Mouse (Mus musculus): ENCODE measurements around the gene Snx15.

Snx15 gene

DNA sequence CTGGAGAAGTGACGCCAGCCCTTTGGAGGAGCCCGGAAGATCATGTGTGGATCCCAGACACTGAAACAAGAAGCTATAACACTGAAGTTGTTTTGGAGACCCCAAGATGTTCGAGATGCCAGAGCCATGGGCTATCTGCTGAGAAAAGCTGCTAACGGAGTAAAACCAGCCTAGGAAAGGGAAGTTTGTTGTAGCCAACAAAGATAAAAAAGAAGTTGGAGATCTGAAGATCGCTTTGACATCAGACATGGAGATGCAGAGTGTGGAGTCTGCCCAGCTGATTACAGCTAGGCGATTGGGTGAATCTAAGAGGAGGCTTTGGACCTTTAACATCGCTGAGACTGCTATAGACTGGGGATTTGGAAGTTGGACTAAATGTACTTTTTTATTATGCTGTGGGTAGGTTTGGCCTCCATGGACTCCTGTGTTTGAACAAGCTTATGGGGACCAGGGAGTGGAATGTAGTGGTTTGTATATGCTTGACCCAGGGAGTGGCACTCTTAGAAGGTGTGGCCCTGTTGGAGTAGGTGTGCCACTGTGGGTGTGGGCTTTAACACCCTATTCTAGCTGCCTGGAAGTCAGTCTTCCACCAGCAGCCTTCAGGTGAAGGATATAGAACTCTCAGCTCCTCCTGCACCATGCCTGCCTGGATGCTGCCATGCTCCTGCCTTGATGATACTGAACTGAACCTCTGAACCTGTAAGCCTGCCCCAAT lies 2.5 kb upstream of the Snx15 start:
- POLR2A ChIA-PET: interaction anchor here (0.6 to 3.1 kb wide), 15 partner anchors 10 to 533 kb away, joined by 3 to 29 read pairs (median 4); partner anchors contain the start of genes Arl2 (in 3 of the 4), Batf2 (in 3 of the 4), Fau (in 2 of the 4) and Mrpl49 (in 2 of the 4)
- CTCF ChIA-PET: interaction anchor here in 1 of 4 experiments (1.1 to 1.7 kb wide), 2 partner anchors 11 to 167 kb away, joined by 4 to 5 read pairs; partner anchors contain the start of genes Arl2 and Pola2

- CTCF ChIA-PET: interaction anchor here (0.5 to 2.6 kb wide), 36 partner anchors 8 to 402 kb away, joined by 3 to 23 read pairs (median 4); partner anchors contain the start of genes Arl2 (in 3 of the 4), Batf2 (in 3 of the 4), Pola2 (in 2 of the 4) and Sac3d1 (in 2 of the 4)
- POLR2A ChIA-PET: interaction anchor here (0.5 to 3.0 kb wide), 111 partner anchors 8 to 664 kb away, joined by 3 to 44 read pairs (median 5); partner anchors contain the start of genes Cdca5 (in 4 of the 4), Zfpl1 (in 4 of the 4), Arl2 (in 3 of the 4) and Pola2 (in 3 of the 4)
Observed at GRCm38 (mm10) chr19:6126789-6127580, 1.1 kb downstream of the Snx15 start.

DNA sequence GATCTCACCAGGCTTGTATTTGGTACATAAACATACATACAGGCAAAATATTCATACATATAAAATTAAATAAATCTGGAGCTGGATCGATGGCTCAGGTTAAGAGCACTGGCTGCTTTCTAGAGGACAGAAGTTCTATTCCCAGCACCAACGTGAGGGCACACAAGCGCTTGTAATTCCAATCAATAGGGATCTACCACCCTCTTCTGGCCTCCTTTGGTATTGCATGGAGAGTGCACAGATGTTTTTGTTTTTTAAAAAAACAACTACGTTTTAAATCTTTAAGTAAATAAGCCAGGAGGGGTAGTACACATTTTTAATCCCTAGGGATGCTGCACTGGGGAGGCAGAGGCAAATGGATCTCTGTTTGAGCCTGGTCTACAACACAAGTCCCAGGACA lies 1.8 kb downstream of the Snx15 start:
- CTCF ChIA-PET: interaction anchor here in 2 of 4 experiments (1.4 to 2.6 kb wide), 2 partner anchors 34 to 108 kb away, joined by 3 to 9 read pairs; no protein-coding TSS in a partner anchor

GRCm38 (mm10) chr19:6124898-6125297 lies 3.2 kb downstream of the Snx15 start:
- CTCF ChIA-PET: interaction anchor here in 2 of 4 experiments (0.6 to 1.4 kb wide), 5 partner anchors 33 to 338 kb away, joined by 3 to 5 read pairs (median 4); no protein-coding TSS in a partner anchor
- POLR2A ChIA-PET: interaction anchor here (0.5 to 11.3 kb wide), 12 partner anchors 28 to 725 kb away, joined by 3 to 135 read pairs (median 3); partner anchors contain the start of genes Cdca5 (in 2 of the 4) and Zfpl1 (in 2 of the 4)

More for the DNA sequence above, 1.8 kb downstream of the Snx15 start:
- POLR2A ChIA-PET: interaction anchor here in 2 of 4 experiments (1.7 to 3.0 kb wide), 7 partner anchors 41 to 338 kb away, joined by 6 to 23 read pairs (median 14); partner anchors contain the start of genes Capn1 (in 1 of the 2), Cdca5 (in 1 of the 2) and Zfpl1 (in 1 of the 2)

DNA sequence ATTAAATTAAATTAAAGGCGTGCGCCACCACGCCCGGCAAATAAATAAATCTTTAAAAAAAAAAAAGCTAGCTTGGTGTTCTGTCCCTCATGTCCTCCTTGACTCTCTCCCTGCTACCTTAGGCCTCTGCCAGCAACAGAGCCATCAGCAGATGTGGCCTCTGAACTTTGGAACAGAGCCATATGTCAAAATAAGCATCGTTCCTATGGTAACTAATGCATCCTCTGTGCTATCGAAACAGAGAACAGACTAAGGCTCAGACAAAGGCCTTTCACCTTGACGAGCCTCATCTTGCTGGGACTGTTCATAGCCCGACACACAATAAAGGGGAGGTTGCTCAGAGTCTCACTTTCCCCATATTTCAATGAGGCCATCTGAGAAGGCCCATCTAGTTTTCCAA lies 4.8 kb downstream of the Snx15 start:
- CTCF ChIA-PET: interaction anchor here in 2 of 4 experiments (0.5 to 1.3 kb wide), 4 partner anchors 105 to 336 kb away, joined by 3 to 6 read pairs (median 4); partner anchors contain the start of gene Pola2 (in 2 of the 2)
- POLR2A ChIA-PET: interaction anchor here in 2 of 4 experiments (0.6 to 11.3 kb wide), 13 partner anchors 13 to 336 kb away, joined by 3 to 135 read pairs (median 4); partner anchors contain the start of genes Cdca5 (in 2 of the 2), Tm7sf2 (in 2 of the 2), Zfpl1 (in 2 of the 2) and Arl2 (in 1 of the 2)

DNA sequence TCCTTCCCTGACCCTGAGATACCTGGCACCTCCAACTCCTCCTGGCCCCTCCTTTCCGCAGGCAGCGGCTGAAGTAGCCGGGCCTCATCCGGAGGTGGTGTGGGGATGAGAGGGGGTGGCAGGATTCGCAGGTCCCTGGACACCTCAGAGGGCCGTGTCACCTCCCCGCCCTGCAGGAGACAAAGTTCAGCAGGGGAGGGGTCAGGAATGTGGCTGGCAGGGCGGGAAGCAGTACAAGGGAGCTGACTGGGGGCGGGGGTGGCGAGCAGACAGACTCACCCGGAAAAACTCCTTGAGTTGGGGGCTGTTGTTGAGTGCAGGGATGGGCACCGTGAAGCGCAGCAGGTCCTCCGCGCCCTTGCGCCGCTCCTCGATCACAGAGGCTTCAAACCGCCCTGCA lies 6.3 kb downstream of the Snx15 start:
- ChIA-PET CTCF (interaction anchor here in 3 of 4 experiments (0.6 to 3.1 kb wide), 6 partner anchors 18 to 104 kb away, joined by 3 to 8 read pairs (median 3); partner anchors contain the start of gene Tm7sf2 (in 1 of the 3)), POLR2A (interaction anchor here in 3 of 4 experiments (0.6 to 11.3 kb wide), 31 partner anchors 17 to 1606 kb away, joined by 3 to 135 read pairs (median 4); partner anchors contain the start of genes Capn1 (in 2 of the 3), Cdca5 (in 2 of the 3), Mrpl49 (in 2 of the 3) and Tm7sf2 (in 2 of the 3))

DNA sequence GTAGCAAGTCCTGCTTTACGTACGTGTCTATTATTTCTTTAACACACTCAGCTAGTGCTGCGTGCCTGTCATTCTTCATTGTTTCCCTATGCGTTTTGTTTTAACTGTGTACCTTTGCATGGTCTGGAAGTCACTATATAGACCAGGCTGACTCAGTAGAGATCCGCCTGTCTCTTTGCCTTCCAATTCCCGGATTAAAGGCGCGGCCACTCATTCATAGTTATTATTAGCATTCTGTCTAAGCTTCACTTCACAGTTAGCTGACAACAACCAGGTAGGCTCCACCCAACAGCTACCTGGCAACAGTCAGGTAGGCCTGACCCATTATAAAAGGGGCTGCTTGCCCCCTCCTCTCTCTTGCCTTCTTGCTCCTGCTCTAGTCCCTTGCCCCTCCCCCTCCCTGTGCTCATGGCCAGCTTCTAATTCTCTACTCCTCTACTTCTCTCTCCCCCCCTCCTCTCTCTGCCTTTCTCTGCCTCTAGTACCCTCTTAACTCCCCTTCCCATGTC lies 9.4 kb downstream of the Snx15 start:
- CTCF ChIA-PET: interaction anchor here in 3 of 4 experiments (0.5 to 1.8 kb wide), 15 partner anchors 9 to 332 kb away, joined by 3 to 8 read pairs (median 4); partner anchors contain the start of genes Snx15 (in 2 of the 3), Arl2 (in 1 of the 3), Atg2a (in 1 of the 3) and Capn1 (in 1 of the 3)

GRCm38 (mm10) chr19:6117986-6118676 lies 10.0 kb downstream of the Snx15 start, which contains the start of gene Sac3d1:
Sac3d1 (minus strand) TSS chr19:6118650.
- ChIA-PET CTCF (interaction anchor here in 3 of 4 experiments (0.5 to 1.8 kb wide), 16 partner anchors 9 to 331 kb away, joined by 3 to 8 read pairs (median 4); partner anchors contain the start of genes Snx15 (in 2 of the 3), Arl2 (in 1 of the 3), Atg2a (in 1 of the 3) and Capn1 (in 1 of the 3)), POLR2A (interaction anchor here (0.6 to 11.3 kb wide), 112 partner anchors 9 to 1514 kb away, joined by 3 to 135 read pairs (median 4); partner anchors contain the start of genes Arl2 (in 3 of the 4), Cdca5 (in 3 of the 4), Snx15 (in 3 of the 4) and Tm7sf2 (in 3 of the 4))

More for the DNA sequence above, 9.4 kb downstream of the Snx15 start:
- POLR2A ChIA-PET: interaction anchor here (0.6 to 11.3 kb wide), 108 partner anchors 9 to 1806 kb away, joined by 3 to 135 read pairs (median 4); partner anchors contain the start of genes Arl2 (in 3 of the 4), Cdca5 (in 3 of the 4), Snx15 (in 3 of the 4) and Tm7sf2 (in 3 of the 4)

DNA sequence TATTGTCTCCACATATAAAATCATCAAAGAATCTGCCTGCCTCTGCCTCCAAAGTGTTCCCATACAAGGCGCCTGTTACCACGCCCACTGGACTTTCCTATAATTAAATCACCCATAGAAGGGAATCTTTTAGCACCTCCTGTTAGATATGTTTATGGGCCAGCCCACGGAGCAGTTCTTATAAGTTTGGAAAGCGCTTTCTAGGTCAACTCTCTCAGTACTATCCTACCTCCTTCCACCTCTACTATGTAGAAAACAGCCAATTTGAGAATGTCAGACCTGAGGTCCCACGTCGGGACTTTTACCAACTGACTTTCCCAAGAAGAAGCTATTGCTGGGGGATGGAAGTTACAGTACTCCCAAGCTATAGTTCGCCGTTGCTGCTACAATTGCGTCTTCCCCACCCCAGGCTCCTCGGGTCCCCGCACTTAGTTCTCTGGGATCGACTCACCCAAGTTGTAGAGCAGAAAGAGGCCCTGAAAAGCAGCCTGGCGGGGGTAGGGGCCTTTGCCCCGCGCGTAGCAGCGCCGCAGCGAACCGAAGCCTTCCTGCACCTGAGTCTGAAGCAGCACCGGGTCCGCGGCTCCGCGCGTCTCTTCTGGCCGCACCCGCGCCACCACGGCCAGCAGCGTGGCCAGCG lies 10.6 kb downstream of the Snx15 start:
- CTCF ChIA-PET: interaction anchor here in 3 of 4 experiments (0.6 to 1.8 kb wide), 4 partner anchors 10 to 119 kb away, joined by 3 to 8 read pairs (median 6); partner anchors contain the start of genes Cdca5 (in 1 of the 3), Ppp2r5b (in 1 of the 3), Snx15 (in 1 of the 3) and Zfpl1 (in 1 of the 3)
- POLR2A ChIA-PET: interaction anchor here in 3 of 4 experiments (0.6 to 11.3 kb wide), 44 partner anchors 9 to 339 kb away, joined by 3 to 135 read pairs (median 5); partner anchors contain the start of genes Snx15 (in 3 of the 3), Cdca5 (in 2 of the 3), Men1 (in 2 of the 3) and Tm7sf2 (in 2 of the 3)

- CTCF ChIA-PET: interaction anchor here in 1 of 4 experiments (0.6 to 1.5 kb wide), 3 partner anchors 25 to 211 kb away, joined by 3 read pairs; partner anchors contain the start of gene Tmem262
- POLR2A ChIA-PET: interaction anchor here (0.6 to 11.3 kb wide), 17 partner anchors 11 to 277 kb away, joined by 3 to 135 read pairs (median 4); partner anchors contain the start of genes Cdca5 (in 4 of the 4), Zfpl1 (in 4 of the 4), Snx15 (in 2 of the 4) and Arl2 (in 1 of the 4)
Observed at GRCm38 (mm10) chr19:6116113-6116850, 11.8 kb downstream of the Snx15 start.

GRCm38 (mm10) chr19:6113116-6113515 lies 15.0 kb downstream of the Snx15 start:
- ChIA-PET CTCF (no interaction called here), POLR2A (interaction anchor here in 1 of 4 experiments (2.2 kb wide), 1 partner anchor 24 kb away, joined by 12 read pairs; no protein-coding TSS in a partner anchor)

- CTCF ChIA-PET: no interaction called here
- POLR2A ChIA-PET: interaction anchor here in 3 of 4 experiments (0.5 to 11.0 kb wide), 6 partner anchors 13 to 64 kb away, joined by 3 to 137 read pairs (median 3); partner anchors contain the start of genes AC131692.1 (in 1 of the 3), Cdca5 (in 1 of the 3), Fau (in 1 of the 3) and Mrpl49 (in 1 of the 3)
Observed at GRCm38 (mm10) chr19:6105586-6105985, 22.5 kb downstream of the Snx15 start, which contains the start of gene Naaladl1. Naaladl1 (plus strand) TSS chr19:6105782.

DNA sequence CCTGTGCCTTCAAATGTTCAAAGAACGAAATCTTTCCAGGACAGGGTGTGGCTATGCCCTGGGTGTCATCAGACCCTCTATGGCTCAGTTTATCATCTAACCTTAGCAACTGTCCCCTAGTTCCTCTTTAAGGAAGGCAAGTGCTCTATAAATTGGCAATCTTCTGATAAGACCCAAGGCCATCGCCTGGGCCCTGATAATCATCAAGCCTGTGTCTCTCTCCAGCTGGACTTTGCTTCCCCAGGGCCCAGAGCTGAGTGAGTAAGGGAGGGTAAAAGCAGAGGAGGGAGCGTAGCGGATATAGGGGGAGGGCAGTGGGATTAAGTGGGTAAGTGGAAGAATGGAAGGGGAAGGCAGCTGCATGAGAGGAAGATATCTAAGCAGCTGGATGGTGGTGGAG lies 23.6 kb downstream of the Snx15 start:
- ChIA-PET CTCF (no interaction called here), POLR2A (interaction anchor here in 3 of 4 experiments (0.6 to 11.0 kb wide), 7 partner anchors 13 to 147 kb away, joined by 3 to 137 read pairs (median 4); partner anchors contain the start of genes Sac3d1 (in 2 of the 3), AC131692.1 (in 1 of the 3), Arl2 (in 1 of the 3) and Cdca5 (in 1 of the 3))
